Mouse (Mus musculus): Measurements from ENCODE around the gene Bcl2a1d.
"Not testable (repeated sequence)": the region's sequence is repeated elsewhere in the genome, so short reads cannot be mapped to it uniquely, and the experiment has no call there.

Gene Bcl2a1d

DNA sequence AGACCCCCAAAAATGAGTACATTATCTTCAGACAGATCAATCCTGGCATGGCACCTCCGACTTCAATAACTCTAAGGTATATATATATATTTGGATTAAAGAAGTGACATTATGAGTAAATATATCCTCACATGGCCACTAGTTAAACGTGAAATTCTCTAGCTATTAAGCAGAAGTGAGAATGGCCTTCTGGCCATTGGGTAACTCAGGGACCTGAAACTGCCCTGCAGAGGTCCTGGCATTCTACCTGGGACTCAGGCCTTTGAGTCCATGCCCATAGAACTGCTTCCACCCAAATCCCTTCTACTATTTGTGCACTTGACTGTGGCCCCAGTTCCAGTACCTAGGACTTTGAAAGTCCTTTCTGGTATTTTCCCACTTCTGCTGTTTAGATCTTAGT is 40.4 kb downstream of the Bcl2a1d start:
- in situ Hi-C loops (cut with MboI) = not testable (repeated sequence)

DNA sequence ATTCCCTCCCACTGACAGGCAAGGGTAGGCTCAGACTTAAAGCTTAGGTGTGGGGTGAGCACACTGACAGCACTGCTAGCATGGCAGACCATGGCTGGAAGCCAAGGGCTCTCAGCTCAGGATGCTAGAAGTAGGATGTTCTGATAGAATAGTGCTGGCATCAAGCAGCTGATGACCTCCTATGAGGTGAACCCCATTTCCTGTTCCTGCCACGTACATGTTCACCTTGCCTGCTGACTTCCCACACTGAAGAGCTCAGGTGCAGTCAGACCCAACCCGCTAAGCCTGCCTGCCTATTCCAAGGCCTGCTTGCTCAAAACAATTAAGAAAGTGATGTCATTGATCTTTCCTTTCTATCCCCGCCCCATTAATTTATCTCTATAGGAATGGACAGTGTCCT is 42.3 kb downstream of the Bcl2a1d start:
- in situ Hi-C loops (cut with MboI) = not testable (repeated sequence)

DNA sequence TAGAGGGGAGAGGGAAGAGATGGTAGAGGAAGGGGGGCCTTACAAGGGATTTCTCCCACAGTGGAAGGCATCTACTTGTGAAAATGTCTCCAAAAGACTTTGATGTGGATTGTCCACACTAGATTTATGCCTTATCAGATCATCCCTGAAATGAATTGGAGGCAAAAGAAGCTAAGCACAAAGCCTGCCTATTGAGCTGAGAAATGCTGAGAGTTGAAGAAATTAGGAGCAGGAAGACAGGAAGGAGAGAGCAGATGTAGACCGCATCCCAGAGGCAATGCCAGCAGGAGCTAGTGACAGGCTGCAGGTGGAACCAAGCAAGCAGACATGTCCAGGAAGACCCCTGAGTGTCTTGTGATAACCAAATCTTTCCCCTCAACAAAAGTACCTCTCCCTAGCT is 45.0 kb downstream of the Bcl2a1d start:
- in situ Hi-C loops (cut with MboI) = not testable (repeated sequence)
